Mouse (Mus musculus) limb, embryonic 11.5 days (tissue): ENCODE results near the gene Faim2. TPM values are rescaled to one million over a fixed set of nuclear protein-coding genes. Genes with fewer than 3 reads are reported as not detected.

Source experiments
- ATAC-seq: fragments of 200-750 bp; cut with Nextera tagmentation; 2 replicates; pipeline ENCODE4 v1.8.0; 2017; ENCODE audit warnings: low read depth; ENCODE audit not compliant: insufficient number of reproducible peaks, low FRiP score, low TSS enrichment
- DNase-seq: peaks from one replicate; pipeline ENCODE4 v3.0.0-alpha.2; 2015; ENCODE audit warnings: low spot score
- H3K27ac ChIP-seq: fragments of 300-500 bp; sonication (generic); replicated peaks from 2 replicates; pipeline ENCODE4 v1.5.1; 2014; ENCODE audit warnings: low read depth, mild to moderate bottlenecking, low read length
- H3K27me3 ChIP-seq: fragments of 300-500 bp; sonication (generic); 2 replicates; pipeline ENCODE4 v1.6.1; 2014; ENCODE audit warnings: mild to moderate bottlenecking, low read length, mixed read lengths; ENCODE audit not compliant: control insufficient read depth, insufficient read depth
- H3K36me3 ChIP-seq: fragments of 300-500 bp; sonication (generic); 2 replicates; pipeline ENCODE4 v1.6.1; 2014; ENCODE audit warnings: mild to moderate bottlenecking, low read length, moderate library complexity, mixed read lengths; ENCODE audit not compliant: control insufficient read depth, insufficient read depth
- H3K4me1 ChIP-seq: fragments of 300-500 bp; sonication (generic); 2 replicates; pipeline ENCODE4 v1.6.1; 2014; ENCODE audit warnings: low read length, mixed read lengths; ENCODE audit not compliant: control insufficient read depth, insufficient read depth
- H3K4me2 ChIP-seq: fragments of 300-500 bp; sonication (generic); 2 replicates; pipeline ENCODE4 v1.6.1; 2014; ENCODE audit warnings: low read depth, mild to moderate bottlenecking, moderate library complexity; ENCODE audit not compliant: severe bottlenecking
- H3K4me3 ChIP-seq: fragments of 300-500 bp; sonication (generic); 2 replicates; pipeline ENCODE4 v1.5.1; 2014; ENCODE audit warnings: low read depth, low read length
- H3K9ac ChIP-seq: fragments of 300-500 bp; sonication (generic); 2 replicates; pipeline ENCODE4 v1.6.1; 2014; ENCODE audit warnings: mild to moderate bottlenecking, low read length
- H3K9me3 ChIP-seq: fragments of 300-500 bp; sonication (generic); 2 replicates; pipeline ENCODE4 v1.6.1; 2016; ENCODE audit warnings: low read length; ENCODE audit not compliant: control insufficient read depth
- WGBS: fragments of 180-500 bp; shearing (Covaris S2); extraction: QIAGEN DNeasy Blood & Tissue Kit; methylation state at CpG from one replicate; pipeline ENCODE4 v1.1.7; 2014; 5-methylcytosine and 5-hydroxymethylcytosine counted together
- polyA plus RNA-seq: library from polyadenylated mRNA; unstranded; fragments of >200 nt; fragmentation: Nextera tagmentation; extraction: Ambion mirVana; gene quantifications from 2 replicates; pipeline ENCODE4 v1.2.1, GENCODE M21; 2014

The Faim2 gene
- polyA plus RNA-seq, 1 experiment from 2014 or later = not detected

DNA sequence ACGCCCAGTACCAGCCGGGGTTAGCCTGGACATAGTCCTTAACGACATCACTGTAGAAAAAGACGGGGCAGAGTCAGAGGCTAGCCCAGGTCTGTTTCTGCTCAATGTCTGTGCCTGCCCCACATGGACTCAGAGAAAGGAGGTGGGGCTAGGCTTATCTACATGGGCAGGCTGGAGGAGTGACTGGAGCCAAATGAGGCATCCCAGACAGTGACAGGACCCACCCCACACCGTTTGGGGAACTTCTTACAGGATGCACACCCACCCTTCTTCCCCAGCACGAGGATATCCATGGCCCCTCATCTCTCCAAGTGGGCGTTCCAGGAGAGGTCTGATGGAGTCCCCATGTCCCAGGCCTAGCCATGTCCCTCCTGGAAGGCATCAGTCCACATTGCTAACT is 7.7 kb downstream of the Faim2 start:
- no peaks in the 10 kb centered on the region for H3K36me3 ChIP-seq
- DNase-seq = no peak
- no peak overlapping the region for H3K4me3 ChIP-seq
- no peak for ATAC-seq
- no peak overlapping the region for H3K4me2 ChIP-seq
- WGBS = 74% methylated on average over 7 of the region's 7 CpGs
- H3K27ac ChIP-seq = no peak overlapping the region
- H3K27me3 ChIP-seq = no peaks in the 10 kb centered on the region
- no peaks in the 10 kb centered on the region for H3K9me3 ChIP-seq
- H3K9ac ChIP-seq = no peak overlapping the region
- H3K4me1 ChIP-seq = no peaks in the 10 kb centered on the region

DNA sequence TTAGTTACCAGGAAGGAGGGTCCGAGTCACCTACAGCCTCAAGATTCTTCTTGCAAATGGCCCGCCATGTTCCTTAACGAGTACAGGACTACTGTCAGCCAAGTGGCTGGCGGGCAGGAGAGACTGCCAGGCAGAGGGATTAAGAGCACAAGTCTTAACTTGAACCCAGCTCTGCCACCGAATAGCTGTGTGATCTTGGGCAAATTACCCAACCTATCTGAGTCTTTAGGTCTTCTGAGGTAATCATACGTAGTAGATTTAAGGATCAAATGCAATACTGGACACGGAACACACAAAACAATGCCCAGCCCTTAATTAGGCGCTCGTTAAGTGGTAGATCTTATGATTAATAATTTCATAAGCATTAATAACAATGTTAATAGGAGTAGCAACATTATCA is 8.3 kb downstream of the Faim2 start:
- H3K27me3 ChIP-seq = no peaks in the 10 kb centered on the region
- no peak overlapping the region for H3K4me3 ChIP-seq
- no peak for ATAC-seq

GRCm38 (mm10) chr15:99517715-99518114 is 10.2 kb downstream of the Faim2 start:
- no peak for ATAC-seq
- WGBS = 64% methylated on average over 7 of the region's 7 CpGs
- Histone ChIP-seq H3K27ac (no peak overlapping the region), H3K4me3 (no peak overlapping the region), H3K9ac (no peak overlapping the region), H3K4me1 (no peaks in the 10 kb centered on the region), H3K27me3 (no peaks in the 10 kb centered on the region), H3K9me3 (no peaks in the 10 kb centered on the region), H3K36me3 (no peaks in the 10 kb centered on the region), H3K4me2 (no peak overlapping the region)
- DNase-seq = no peak

More for the DNA sequence above, 8.3 kb downstream of the Faim2 start:
- Histone ChIP-seq H3K9ac (no peak overlapping the region), H3K4me1 (no peaks in the 10 kb centered on the region), H3K36me3 (no peaks in the 10 kb centered on the region), H3K4me2 (no peak overlapping the region), H3K9me3 (no peaks in the 10 kb centered on the region), H3K27ac (no peak overlapping the region)
- DNase-seq = no peak
- 88% methylated on average over 9 of the region's 9 CpGs for WGBS

DNA sequence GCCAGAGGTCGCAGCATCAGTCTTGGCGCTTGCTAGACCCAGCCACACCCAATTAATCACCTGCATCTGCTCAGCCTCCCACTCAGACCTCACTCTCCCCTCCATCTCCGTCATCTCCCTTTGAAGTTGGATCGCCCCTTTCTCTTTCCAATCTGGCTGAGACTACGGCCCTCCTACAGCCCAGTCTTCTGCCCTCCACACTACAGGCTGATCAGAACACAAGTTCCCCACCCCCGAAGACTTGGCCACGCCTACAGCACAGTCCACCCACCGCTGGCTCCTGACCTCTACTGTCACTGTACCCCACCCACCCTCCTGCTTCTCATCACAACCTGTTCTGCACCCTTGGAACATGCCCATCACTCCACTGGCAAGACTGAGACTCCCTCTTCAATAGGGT is 11.2 kb downstream of the Faim2 start:
- no peaks in the 10 kb centered on the region for H3K4me1 ChIP-seq
- no peaks in the 10 kb centered on the region for H3K9me3 ChIP-seq
- no peaks in the 10 kb centered on the region for H3K36me3 ChIP-seq
- ATAC-seq (no peak), DNase-seq (no peak)
- H3K27me3 ChIP-seq = no peaks in the 10 kb centered on the region
- 31% methylated on average over 8 of the region's 8 CpGs for WGBS
- no peak overlapping the region for H3K9ac ChIP-seq
- H3K4me2 ChIP-seq = no peak overlapping the region
- no peak overlapping the region for H3K4me3 ChIP-seq
- no peak overlapping the region for H3K27ac ChIP-seq

DNA sequence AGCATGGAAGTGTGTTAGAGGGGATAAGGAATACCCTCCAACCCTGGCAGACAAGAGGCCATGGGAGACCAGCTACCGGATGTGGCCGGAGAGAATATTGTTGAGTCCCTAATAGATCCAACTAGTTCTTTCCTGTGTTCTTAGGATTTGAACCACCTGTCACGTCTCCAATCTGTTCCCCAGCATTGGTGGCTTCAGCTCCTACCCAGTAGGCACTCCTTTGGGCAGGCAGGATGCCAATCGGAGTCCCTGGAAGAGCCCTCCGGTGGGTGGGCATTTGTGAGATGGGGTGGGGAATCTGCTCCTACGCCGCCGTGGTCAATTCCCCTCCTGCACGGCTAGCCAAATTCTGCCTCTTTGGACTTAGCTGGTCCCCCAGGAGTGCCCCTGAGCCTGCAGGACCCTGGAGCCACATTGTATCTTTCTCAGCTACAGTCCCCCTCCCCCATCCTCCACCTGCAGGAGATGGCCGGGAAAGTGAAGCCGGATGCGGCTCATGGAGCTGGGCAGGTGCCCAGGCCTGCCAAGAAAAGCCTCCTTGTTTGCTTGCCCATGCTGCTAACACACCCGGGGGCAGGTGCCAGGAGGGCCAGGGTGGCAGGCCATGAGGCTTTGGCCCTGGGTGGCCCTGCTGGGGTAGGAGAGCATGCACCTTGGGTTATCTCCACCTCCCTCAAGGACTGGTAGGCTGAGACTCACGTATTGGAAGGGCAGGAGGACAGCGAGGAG is 16.0 kb downstream of the Faim2 start:
- Histone ChIP-seq H3K4me3 (no peak overlapping the region), H3K9ac (no peak overlapping the region), H3K36me3 (no peaks in the 10 kb centered on the region), H3K27ac (no peak overlapping the region), H3K4me1 (no peaks in the 10 kb centered on the region), H3K27me3 (no peaks in the 10 kb centered on the region), H3K9me3 (no peaks in the 10 kb centered on the region), H3K4me2 (no peak overlapping the region)
- ATAC-seq = no peak
- DNase-seq = no peak
- WGBS = 86% methylated on average over 15 of the region's 15 CpGs

DNA sequence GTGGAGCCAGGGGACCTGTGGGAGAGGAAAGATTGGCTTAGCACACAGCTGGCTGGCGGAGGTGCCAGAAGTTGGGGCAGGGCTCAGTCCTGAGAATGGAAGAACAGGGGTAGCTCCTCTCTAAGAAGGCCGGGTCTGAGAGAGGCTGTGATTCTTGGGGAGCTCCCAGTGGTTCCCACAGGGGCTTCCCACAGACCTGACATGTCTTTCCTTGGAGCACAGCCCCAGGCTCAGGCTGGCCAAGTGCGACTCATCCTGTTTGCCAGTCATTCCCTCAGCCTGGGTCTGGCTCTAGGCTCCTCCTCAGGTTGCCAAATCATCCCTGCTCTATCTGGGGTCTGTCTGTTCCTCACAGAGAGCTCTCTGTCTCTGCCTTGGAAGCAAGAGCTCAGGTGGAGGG is 17.3 kb downstream of the Faim2 start:
- Histone ChIP-seq H3K27ac (no peak overlapping the region), H3K36me3 (no peaks in the 10 kb centered on the region), H3K4me1 (no peaks in the 10 kb centered on the region), H3K4me2 (no peak overlapping the region), H3K27me3 (no peaks in the 10 kb centered on the region), H3K9ac (no peak overlapping the region), H3K9me3 (no peaks in the 10 kb centered on the region), H3K4me3 (no peak overlapping the region)
- WGBS = 80% methylated on average over 3 of the region's 3 CpGs
- ATAC-seq = no peak
- DNase-seq = no peak

DNA sequence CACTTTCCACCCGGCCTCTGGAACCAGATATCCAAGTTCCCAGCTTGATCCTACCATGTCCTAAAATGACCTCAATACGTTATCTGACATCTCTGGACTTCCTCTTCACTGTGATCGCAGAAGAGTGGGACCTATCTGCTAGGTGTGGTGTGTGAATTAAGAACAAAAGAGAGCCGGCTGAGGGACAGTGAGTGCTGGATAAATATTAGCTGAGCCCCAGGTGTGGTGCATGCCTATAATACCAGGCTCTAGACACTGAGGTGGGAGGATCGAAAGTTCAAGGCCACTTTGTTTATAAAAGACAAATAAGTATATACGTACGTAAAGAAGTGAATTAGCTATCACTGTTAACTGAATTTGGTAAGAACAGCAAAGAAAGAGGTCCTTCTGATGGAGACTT is 18.1 kb downstream of the Faim2 start:
- WGBS = 88% methylated on average over 7 of the region's 7 CpGs
- no peaks in the 10 kb centered on the region for H3K4me1 ChIP-seq
- DNase-seq = no peak
- no peaks in the 10 kb centered on the region for H3K27me3 ChIP-seq
- H3K27ac ChIP-seq = no peak overlapping the region
- H3K4me2 ChIP-seq = no peak overlapping the region
- H3K9ac ChIP-seq = no peak overlapping the region
- H3K4me3 ChIP-seq = no peak overlapping the region
- no peak for ATAC-seq
- no peaks in the 10 kb centered on the region for H3K36me3 ChIP-seq
- no peaks in the 10 kb centered on the region for H3K9me3 ChIP-seq

DNA sequence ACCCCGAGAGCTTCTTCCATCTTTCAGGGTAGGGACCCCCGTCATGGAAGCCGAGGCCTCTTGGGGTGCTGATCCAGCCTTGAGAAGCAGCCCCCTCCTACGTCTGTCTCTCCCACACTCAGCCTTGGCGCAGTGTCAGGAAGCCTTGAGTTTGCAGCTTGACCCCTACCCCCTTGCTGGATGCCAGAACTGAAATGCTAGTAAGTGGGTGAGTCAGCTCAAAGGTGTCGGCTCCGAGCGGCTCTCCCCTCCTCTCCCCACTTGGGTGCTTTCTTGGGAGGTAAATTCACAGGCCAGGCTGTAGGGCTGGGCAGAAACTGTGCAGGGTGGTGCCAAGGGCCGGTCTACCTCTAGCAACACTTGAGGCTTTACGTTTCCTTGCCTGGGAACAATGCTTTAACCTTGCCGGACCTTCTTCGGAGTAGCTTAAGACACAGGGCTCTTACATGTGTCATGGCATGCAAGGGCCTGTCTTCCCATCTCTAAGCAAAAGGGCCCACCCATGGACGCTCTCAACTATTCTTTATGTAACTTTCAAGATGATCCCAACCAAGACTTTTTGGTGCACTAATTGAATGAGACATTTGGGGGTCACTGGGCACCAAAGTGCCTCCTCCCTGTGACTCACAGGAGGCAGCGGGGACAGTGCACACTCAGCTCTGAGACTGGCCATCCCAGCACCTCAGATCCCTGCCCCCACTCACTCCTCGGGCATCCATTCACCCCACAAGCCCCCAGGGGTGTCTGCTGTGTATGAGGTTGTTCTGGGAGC is 22.5 kb downstream of the Faim2 start:
- Histone ChIP-seq H3K27ac (no peak overlapping the region), H3K36me3 (no peaks in the 10 kb centered on the region), H3K4me3 (no peak overlapping the region), H3K9ac (no peak overlapping the region), H3K4me2 (no peak overlapping the region), H3K4me1 (peaks cover 15% of the 10 kb centered on the region), H3K27me3 (no peaks in the 10 kb centered on the region), H3K9me3 (no peaks in the 10 kb centered on the region)
- 80% methylated on average over 15 of the region's 15 CpGs for WGBS
- DNase-seq (no peak), ATAC-seq (no peak)
